Mouse (Mus musculus) frontal cortex, adult 2 months (tissue): Measurements from ENCODE around the gene Sept10. TPM values are rescaled to one million over a fixed set of nuclear protein-coding genes. Genes with fewer than 3 reads are reported as not detected.
A peak's percentile ranks its signal among the peaks of the same experiment; 100 is the strongest.

Experiments used
- DNase-seq, 2 experiments: peaks; one replicate each; pipeline ENCODE4 v3.0.0; 2022; ENCODE audit warnings: low spot score in 1 of 2; ENCODE audit errors: extremely low spot score in 1 of 2
- polyA plus RNA-seq: library from polyadenylated mRNA; depleted of rRNA; stranded (reverse); fragments of >200 nt; gene quantifications from 2 replicates; pipeline ENCODE4 v1.2.3, GENCODE M21; 2012

The Sept10 gene
- polyA plus RNA-seq, 1 experiment = 9.6 TPM

DNA sequence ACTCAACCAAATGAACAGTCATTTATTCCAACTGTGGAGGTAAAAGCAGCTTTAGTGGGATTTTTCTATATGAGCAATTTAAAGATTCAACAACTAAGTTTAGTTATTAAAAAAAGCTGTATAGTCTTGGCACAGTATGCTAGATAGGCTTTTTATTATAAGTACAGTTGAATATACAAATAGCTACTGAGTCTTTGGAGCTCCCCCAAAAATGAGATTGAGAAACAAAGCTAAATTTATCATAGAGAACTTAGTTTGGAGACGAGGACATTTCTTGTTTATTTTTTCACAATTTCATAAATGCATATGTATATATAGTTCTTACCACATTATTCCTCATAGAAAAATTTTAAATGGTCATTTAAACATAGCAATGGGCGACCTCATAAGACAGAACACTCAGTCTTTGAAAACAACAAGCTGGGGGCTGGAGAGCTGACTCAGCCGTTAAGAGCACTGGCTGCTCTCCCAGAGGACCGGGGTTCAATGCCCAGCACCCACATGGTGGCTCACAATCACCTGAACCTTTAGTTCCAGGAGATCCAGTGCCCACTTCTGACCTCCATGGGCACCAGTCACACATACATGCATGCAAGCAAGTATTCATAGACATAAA is 7.7 kb upstream of the Sept10 start:
- DNase-seq = no peak

DNA sequence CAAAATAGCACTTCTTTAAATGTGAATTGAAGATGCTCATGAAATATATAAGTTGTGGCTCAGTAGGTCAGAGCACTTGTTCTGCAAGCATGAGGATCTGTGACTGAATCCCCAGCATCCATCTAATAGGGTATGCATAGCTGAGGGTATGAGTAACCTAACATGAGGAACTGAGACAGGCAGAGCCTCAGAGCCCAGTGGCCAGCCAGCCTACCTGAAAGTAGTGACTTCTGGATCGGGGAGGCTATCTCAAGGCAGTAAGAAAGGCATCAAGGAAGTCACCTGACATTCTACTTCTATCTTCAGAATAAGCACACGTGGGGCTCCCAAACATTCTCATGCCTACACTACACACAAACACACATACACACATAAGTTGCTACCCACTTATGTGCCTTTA is 3.5 kb upstream of the Sept10 start:
- no peak for DNase-seq

DNA sequence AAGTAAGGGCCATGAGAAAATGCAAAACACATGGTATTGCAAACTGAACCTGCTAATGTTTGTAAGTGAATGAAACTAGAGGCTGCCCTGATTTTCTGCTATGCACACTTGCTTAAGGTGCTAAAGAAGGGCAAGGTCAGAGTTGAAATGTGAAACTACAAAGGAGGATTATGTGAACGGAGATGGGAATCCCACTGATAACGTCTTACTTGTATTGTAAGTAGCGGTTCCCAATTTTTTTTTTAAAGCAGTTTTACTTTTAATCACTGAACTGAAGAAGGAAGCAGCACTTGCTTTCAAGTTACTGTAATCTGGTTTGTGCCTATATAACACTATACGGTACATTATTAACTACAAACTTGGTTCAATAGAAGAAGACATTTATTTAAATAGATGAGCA is 2.2 kb upstream of the Sept10 start:
- no peak for DNase-seq

DNA sequence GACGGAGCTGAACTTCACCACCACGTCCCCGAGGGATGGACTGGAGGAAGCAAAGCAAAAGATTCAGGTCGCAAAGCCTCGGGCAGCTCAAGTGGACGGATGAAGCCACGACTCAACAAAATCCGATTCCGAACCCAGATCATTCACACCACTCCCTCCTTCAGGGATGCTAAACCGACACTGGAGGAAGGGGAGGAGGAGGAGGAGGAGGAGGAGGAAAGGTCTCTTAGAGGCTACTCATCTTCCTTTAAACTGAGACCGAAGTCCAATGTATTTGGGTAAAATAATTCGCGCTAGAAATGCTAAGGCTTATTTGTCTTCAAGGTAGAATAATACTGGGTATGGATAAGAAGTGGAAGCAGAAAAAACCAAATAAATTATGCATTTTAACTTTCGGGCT is 1.7 kb upstream of the Sept10 start:
- DNase-seq = no peak

DNA sequence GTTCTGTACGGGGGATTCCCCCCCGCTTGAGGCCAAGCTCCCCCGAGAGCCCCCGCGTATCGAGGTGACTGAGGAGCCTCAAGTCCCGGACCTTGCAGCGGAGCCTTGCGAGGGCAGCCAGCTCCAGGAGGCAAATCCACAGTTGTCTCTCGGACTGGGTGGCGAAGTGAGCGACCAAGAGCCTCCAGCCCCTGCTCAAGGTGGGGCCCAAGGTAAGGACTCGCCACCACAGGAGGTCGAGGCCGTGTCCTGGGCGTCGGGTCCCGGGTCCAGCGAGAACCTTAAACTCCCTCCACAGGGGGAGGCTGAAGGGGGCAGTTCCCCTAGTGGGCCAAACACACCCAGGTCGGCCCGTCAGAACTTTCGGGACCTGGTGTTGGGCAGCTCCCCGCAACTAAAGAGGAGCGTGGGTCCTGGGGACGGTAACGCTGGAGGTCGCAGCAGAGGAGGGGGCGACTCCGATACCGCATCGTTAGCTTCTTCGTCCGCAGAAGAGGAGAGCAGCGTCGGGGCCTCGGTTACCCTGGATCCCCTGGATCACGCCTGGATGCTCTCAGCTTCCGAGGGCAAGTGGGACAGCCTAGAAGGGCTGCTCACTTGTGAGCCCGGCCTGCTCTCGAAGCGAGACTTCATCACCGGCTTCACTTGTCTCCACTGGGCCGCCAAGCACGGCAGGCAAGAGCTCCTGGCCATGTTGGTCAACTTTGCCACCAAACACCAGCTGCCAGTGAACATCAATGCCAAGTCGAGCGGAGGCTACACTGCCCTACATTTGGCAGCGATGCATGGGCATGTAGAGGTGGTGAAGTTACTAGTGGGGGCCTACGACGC is 839 bp upstream of the Sept10 start:
- peak in 1 of 2 experiments; percentile 30 for DNase-seq

DNA sequence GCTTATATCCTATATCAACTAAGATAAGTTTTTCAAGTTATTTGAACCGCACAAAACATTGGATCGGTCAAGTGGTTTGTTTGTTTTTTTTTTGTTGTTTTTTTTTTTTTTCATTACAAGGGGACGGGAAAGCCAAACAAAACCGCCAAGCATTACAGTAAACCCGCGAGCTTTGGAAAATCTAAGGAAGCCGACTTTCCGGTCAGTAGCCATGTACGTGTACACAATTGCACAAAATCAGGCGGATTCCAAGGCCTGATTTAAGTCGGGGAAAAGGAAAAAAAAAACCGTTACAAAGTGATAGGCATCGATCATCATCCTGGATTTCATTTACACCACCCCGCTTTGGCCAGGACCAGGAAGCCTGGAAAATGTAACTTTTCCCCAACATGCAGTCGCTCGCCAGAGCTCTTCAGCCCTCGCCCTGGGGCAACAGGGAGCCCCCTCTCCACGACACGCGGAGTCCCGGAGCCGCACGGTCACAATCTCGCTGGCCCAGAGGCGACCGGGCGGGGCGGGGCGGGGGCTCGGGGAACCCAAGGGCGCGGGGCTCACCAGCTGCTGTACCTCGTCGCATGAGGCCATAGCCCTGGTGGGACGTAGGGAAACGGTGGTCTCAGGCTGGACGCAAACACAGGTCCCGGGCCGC is 699 bp downstream of the Sept10 start:
- DNase-seq = no peak

DNA sequence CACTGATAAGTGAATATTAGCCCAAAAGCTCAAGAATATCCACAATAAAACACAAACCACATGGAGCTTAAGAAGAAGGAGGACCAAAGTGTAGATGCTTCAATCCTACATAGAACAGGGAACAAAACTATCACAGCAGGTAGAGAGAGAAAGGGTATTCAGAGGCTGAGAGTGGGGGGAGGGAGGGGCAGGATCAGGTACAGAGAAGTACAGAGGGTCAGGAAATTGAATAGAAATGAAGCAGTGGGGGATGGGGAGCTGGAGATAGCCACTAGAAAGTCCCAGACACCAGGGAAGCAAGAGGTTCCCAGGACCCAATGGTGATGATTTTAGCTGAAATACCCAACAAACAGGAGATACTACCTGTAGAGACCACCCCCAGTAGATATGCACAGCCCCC is 21.6 kb downstream of the Sept10 start:
- no peak for DNase-seq

DNA sequence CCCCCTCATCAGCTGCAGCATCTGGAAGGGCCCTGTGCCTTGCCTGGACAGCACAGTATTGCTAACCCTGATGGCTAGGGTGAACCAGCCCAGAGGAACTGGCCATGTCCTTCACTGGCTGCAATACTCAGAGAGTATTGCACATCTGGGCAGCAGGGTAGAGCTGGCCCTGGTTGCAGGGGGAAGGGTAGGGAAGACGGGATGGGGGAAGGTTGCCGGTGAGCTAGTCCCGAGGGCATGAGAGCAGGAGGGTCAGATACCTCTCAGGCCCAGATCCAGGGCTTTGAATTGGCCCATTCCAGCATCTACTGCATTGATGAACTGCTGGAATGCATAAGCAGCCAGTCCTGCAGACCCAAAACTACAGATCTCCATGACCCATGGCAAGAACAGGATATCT is 24.9 kb downstream of the Sept10 start:
- DNase-seq = no peak

DNA sequence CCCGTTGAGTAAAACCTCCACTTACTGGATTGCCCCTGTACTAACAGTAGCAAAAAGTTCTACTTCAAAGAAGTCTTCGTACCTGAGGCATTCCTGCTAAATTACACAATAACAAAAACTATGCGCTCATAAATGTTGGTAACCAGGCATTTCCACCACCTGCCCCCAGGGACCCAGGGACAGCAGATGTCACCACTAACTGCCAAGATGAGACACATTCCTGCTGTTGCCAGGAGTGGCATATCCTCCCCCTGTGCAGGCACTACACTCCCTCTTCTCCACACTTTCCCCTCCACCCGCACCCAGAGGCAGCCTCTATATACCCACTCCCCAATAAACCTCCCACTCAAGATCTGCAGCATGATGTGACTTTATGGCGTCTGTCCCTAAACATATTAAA is 26.8 kb downstream of the Sept10 start:
- no peak for DNase-seq

DNA sequence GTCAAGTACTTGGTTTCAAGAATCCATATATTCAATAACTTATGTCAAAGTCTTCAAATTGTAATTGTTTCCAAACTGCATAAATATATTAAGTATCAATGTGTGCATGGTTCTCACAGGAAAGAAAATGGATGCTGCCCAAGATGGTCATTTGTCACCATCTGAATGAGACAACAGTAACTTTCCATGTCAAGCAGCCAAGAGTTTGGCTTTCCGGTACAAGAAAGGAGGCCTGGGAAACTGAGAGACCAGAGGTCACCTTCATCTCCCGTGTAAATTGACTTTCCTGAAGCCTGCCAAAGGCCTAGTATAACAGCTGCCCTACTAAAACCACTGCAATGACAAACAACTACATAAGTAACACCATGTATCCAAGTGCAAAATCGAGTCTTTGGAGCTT is 39.3 kb downstream of the Sept10 start:
- no peak for DNase-seq

DNA sequence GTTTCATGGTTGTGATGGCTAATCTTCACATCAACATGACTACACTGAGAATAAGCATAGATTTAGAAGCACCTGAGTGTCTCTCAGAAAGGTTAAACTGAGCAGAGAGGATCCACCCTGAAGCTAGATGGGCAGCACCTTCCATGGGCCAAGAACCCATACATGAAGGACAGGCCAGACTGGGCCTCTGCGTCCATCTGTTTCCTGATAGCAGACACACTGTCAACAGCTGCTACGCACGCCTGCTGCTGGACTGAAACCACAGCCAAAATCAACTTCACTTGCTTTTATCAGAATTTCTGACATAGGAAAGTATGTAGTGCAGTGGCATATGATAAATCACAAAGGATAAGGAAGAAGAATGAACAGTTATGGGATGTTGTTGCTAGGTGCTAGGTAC is 42.0 kb downstream of the Sept10 start:
- DNase-seq = no peak

DNA sequence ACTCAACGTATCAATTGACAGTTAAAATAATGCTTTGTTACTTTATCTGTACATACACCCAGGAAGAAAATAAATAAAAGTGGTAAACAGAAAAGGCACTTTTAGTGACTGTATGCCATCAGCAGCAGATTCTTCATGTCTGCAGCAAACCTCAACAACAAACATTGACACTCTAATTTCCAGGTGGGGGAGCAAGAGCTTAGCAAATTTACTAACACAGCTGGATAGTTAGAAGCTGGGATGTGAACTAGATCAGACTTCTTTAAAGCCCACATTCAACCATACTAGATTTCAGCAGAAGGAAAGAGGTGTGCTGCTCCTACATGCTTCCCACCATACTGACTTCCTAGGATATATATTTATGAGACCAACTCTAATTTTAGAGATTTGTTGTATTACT is 49.1 kb downstream of the Sept10 start:
- DNase-seq = no peak

DNA sequence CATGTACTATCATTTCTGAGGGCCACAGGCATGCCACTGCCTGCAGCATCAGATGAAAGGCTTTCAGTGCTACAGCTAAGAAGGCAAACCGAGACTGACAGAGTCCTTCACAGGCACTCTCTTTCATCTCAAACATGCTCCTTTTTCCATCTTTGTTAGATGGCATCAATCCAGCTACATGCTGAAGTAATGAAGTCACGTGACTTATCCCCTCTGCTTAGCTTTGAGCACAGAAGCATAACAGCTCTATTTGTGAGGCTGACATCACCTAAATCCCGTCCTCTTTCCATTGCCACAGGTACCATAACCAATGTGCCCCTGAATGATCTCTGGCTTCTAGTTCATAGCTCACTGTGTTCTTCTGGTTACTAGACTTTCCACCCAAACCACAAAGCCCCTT is 50.6 kb downstream of the Sept10 start:
- DNase-seq = no peak

DNA sequence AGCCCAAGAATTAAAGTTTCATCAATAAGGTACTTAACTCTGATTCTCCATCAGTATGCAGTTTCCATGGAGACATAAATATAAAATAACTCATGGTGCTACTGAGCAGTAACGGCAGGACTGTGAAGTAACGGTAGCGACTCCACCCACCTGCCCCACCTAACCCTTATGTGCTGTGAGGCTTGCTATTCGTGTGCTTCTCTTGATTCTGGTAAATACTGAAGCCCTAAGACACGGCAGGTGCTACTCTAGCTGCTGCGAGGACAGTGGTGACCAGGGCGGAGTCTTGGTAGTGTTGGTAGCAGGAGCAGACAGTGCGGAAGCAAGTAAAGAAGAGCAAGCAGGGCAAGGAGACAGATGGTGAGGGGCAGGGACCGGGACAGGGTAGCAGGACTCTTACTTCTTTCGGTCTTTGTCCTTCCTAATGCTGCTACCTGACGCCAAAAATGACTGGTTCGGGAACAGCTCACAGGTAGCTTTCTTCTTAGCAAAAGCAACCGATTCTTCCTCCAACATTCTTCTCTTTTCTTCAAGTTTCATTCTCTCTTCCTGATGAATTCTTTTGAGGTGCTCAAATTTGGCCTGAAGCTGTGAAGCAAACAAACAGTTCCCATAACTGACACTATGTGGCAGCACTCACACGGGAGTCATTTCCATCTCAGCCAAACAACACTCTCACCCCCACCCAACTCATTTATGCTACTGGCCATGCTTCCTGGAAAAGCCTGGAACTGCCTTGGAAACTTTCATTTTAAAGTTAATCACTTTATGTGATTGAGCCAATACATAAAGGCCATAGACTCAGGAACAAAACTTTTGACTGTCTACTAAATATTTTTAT is 55.3 kb downstream of the Sept10 start:
- peak; percentile 28 to 78 for DNase-seq

DNA sequence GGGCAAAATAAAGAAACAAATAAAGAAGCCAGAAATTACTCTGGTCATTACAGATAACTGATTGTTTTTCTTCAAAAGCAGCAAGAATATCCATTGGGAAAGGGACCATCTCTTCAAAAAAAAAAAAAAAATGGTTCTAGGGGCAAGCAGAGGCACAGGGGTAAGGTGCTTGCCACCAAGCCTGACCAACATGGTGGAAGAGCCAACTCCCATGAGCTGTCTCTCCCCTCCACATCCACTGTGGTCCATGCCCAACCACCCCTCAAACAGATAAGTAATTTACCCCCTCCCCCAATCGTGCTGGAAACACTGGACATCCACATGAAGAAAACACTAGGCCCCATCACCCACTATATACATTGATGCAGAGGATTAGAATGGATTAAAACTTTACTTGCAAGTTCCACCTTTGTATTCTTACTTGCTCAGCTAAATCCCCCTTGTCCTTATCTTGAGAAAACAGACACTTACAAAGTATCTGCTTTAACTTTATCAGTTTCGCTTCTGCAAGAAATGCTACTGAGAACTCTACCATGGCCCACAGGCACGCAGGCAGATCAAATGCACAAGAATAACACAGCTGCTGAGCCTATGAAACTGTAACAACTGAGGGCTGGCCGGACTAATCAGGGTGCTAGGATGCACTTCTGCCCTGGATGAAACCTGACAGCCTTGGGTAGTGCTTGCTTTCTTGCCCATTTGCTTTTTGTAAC is 59.3 kb downstream of the Sept10 start:
- no peak for DNase-seq

DNA sequence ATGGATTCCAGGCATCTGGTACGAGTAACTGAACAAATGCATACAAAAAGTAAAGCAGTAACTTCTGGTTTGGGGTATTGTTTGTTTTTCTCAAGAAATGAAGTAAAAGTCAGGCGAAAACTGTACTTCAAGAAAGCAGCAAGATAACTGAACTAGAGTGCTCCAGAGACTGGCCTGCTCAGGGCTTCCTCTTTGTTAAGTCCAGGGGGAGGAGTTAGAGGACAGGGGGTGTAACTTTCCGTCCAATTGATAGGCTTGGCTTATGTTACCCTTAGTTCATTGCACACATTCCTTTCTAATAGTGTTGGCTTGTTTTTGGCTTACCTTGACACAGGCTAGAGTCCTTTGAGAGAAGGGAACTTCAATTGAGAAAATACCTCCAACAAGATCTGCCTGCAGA is 63.0 kb downstream of the Sept10 start:
- no peak for DNase-seq

DNA sequence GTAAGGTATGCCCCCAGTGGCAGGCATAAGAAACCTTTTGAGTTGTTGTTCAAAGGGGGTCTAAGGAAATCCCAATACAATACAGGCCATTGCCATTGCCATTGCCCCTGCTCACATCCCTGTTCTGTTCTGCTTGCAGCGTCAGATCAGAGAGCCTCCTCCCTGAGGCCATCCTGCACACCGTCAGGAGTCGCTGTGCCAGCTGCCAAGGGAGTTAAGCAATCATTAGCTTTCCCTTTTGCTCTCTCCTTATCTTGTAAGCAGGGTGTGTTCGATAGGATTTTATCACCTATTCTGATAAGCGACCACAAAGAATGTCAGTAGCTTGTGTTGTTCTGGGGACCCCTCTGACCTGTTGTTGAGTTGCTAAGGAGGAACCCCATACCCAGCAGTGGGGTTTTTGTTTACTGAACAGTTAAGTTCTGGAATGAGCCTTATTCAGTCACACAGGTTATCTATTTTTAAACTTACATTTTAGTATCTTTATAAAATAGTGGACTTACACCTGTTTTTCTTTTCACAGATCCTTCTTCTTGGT is 69.0 kb downstream of the Sept10 start:
- DNase-seq = no peak

DNA sequence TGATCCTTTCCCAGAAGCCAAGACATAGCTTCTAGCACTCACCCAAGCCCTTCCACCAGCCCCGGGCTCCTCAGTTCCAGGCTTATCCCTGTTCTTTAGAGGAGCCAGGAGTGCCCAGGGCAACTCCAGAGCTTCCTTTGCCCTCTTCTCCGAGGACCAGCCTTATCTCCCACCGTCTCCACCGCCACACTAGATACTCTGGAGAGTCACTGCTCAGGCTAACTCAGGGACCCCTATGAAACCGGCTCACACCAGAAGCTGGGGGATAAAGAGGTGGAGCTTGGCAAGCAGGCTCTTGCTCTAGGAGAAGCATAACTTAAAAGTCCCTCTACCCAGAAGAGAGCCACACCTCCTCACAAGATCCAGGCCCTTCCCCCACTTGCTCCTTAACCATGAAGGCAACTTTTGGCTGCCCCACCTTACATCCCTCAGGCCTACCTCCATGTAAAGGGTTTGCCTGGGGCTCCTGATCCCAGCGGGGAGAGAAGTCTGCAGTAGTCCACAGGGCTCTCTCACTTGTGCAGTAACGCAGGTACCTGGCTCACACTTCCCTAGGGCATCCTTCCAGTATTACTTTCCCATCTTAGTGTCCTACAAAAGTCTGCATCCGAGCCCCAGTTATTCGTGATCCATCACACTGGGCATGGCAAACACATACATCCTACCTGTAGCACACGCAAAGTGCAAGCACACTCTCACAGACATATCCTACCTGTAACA is 70.5 kb downstream of the Sept10 start:
- no peak for DNase-seq

DNA sequence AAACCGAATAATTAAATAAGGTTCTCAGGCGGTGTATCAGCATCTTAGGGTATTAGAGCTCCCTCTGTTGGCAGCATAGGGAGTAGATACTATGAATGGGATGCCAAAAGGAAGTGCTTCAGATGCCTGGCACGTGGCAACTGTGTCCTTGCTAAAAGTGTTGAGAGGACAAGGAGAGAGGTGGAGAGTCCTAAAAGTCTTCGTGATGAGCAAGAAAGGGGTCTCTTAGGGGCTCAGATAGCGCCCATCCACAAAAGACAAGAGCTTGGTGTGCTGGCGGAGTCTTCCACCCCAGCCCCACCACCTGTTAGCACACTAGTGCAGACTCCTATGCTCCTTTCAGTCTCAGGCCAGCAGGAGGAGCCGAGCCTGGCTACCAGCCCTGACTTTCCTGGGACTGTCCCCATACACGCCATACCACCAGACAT is 71.7 kb downstream of the Sept10 start:
- peak in 1 of 2 experiments; percentile 84 for DNase-seq
